Mouse (Mus musculus) heart, postnatal 0 days (tissue): ENCODE measurements around the gene Yipf2. TPM values are rescaled to one million over a fixed set of nuclear protein-coding genes. Genes with fewer than 3 reads are reported as not detected.

ENCODE experiments used
- ATAC-seq: fragments of 200-750 bp; cut with Nextera tagmentation; 2 replicates; pipeline ENCODE4 v1.8.0; 2017; ENCODE audit warnings: low read depth, moderate number of reproducible peaks, moderate library complexity; ENCODE audit not compliant: insufficient read depth
- DNase-seq: peaks from one replicate; pipeline ENCODE4 v3.0.0-alpha.2; 2016; ENCODE audit warnings: low spot score
- H3K27ac ChIP-seq: fragments of 300-500 bp; sonication (generic); 2 replicates; pipeline ENCODE4 v1.5.1; 2014; ENCODE audit warnings: low read depth, mild to moderate bottlenecking
- H3K27me3 ChIP-seq: fragments of 300-500 bp; sonication (generic); 2 replicates; pipeline ENCODE4 v1.6.1; 2014; ENCODE audit warnings: low read length, mixed read lengths; ENCODE audit not compliant: control insufficient read depth, insufficient read depth
- H3K36me3 ChIP-seq: fragments of 300-500 bp; sonication (generic); replicated peaks from 2 replicates; pipeline ENCODE4 v1.6.1; 2014; ENCODE audit warnings: low read length, mixed read lengths; ENCODE audit not compliant: control insufficient read depth, insufficient read depth
- H3K4me1 ChIP-seq: fragments of 300-500 bp; sonication (generic); 2 replicates; pipeline ENCODE4 v1.6.1; 2014; ENCODE audit warnings: antibody characterized with exemption; ENCODE audit not compliant: control insufficient read depth, insufficient read depth
- H3K4me2 ChIP-seq: fragments of 300-500 bp; sonication (generic); 2 replicates; pipeline ENCODE4 v1.6.1; 2014; ENCODE audit warnings: low read depth, mild to moderate bottlenecking, low read length, moderate library complexity
- H3K4me3 ChIP-seq: fragments of 300-500 bp; sonication (generic); 2 replicates; pipeline ENCODE4 v1.5.1; 2014; ENCODE audit warnings: low read depth, low read length
- H3K9ac ChIP-seq: fragments of 300-500 bp; sonication (generic); replicated peaks from 2 replicates; pipeline ENCODE4 v1.6.1; 2014; ENCODE audit warnings: low read depth, low read length, mixed read lengths
- H3K9me3 ChIP-seq: fragments of 300-500 bp; sonication (generic); replicated peaks from 2 replicates; pipeline ENCODE4 v1.6.1; 2016; ENCODE audit warnings: low read length; ENCODE audit not compliant: control insufficient read depth
- CTCF ChIP-seq: IDR thresholded peaks from 2 replicates; pipeline ENCODE4 v1.5.1; 2016; ENCODE audit warnings: antibody characterized with exemption, control low read depth, low read depth
- EP300 ChIP-seq: IDR thresholded peaks from 2 replicates; pipeline ENCODE4 v1.6.1; 2016; ENCODE audit warnings: antibody characterized with exemption, low read depth
- WGBS: fragments of 180-500 bp; shearing (Covaris S2); extraction: QIAGEN DNeasy Blood & Tissue Kit; methylation state at CpG from one replicate; pipeline ENCODE4 v1.1.7; 2014; 5-methylcytosine and 5-hydroxymethylcytosine counted together
- polyA plus RNA-seq: library from polyadenylated mRNA; unstranded; fragments of >200 nt; fragmentation: Nextera tagmentation; extraction: Ambion mirVana; gene quantifications from 2 replicates; pipeline ENCODE4 v1.2.1, GENCODE M21; 2015
- total RNA-seq: library from RNA; depleted of rRNA; stranded (reverse); fragments of >200 nt; gene quantifications from 2 replicates; pipeline ENCODE4 v1.2.3, GENCODE M21; 2014; ENCODE audit warnings: low replicate concordance

The Yipf2 gene
- total and polyA plus RNA-seq, 2 experiments from 2014 or later = 9.1 to 17.6 TPM

- H3K4me2 ChIP-seq = peak overlapping the region; percentile 70
- H3K27me3 ChIP-seq = no peaks in the 10 kb centered on the region
- ATAC-seq (peak; percentile 82), DNase-seq (peak; percentile 87)
- H3K9ac ChIP-seq = peak overlapping the region; percentile 87
- peak overlapping the region; percentile 93 for H3K27ac ChIP-seq
- H3K36me3 ChIP-seq = no peaks in the 10 kb centered on the region
- whole genome bisulfite sequencing = 1% methylated on average over 57 of the region's 57 CpGs
- H3K4me3 ChIP-seq = peak overlapping the region; percentile 74
- no peak for TF ChIP-seq EP300
- TF ChIP-seq CTCF = no peak
- H3K9me3 ChIP-seq = no peaks in the 10 kb centered on the region
- peaks cover 14% of the 10 kb centered on the region for H3K4me1 ChIP-seq
These were observed 23.7 kb upstream of the Yipf2 start for GRCm38 (mm10) chr9:21616232-21616781.

- TF ChIP-seq CTCF (no peak), EP300 (no peak)
- Histone ChIP-seq H3K4me1 (peaks cover 14% of the 10 kb centered on the region), H3K27ac (peak within 1 kb of the TSS; percentile 93), H3K9me3 (no peaks in the 10 kb centered on the region), H3K4me2 (peak within 1 kb of the TSS; percentile 70), H3K9ac (peak within 1 kb of the TSS; percentile 87), H3K4me3 (peak within 1 kb of the TSS; percentile 74), H3K36me3 (no peaks in the 10 kb centered on the region), H3K27me3 (no peaks in the 10 kb centered on the region)
- ATAC-seq (peak; percentile 97), DNase-seq (peak; percentile 98)
- WGBS = under 1% methylated on average over 43 of the region's 45 CpGs
These were observed 23.1 kb upstream of the Yipf2 start, which contains the start of gene Smarca4 for GRCm38 (mm10) chr9:21615617-21616231. Smarca4 (plus strand) TSS chr9:21616169.

GRCm38 (mm10) chr9:21614864-21615616 lies 22.4 kb upstream of the Yipf2 start:
- Histone ChIP-seq H3K27ac (peak overlapping the region; percentile 92), H3K4me2 (peak overlapping the region; percentile 62), H3K4me3 (peak overlapping the region; percentile 74), H3K27me3 (no peaks in the 10 kb centered on the region), H3K36me3 (no peaks in the 10 kb centered on the region), H3K9ac (peak overlapping the region; percentile 55), H3K4me1 (peaks cover 14% of the 10 kb centered on the region), H3K9me3 (no peaks in the 10 kb centered on the region)
- DNase-seq = no peak
- TF ChIP-seq CTCF (no peak), EP300 (no peak)
- no peak for ATAC-seq
- 76% methylated on average over 15 of the region's 15 CpGs for WGBS

- DNase-seq = no peak
- Histone ChIP-seq H3K27me3 (no peaks in the 10 kb centered on the region), H3K36me3 (no peaks in the 10 kb centered on the region), H3K9me3 (no peaks in the 10 kb centered on the region), H3K4me3 (no peak overlapping the region), H3K27ac (no peak overlapping the region), H3K4me2 (no peak overlapping the region), H3K4me1 (no peaks in the 10 kb centered on the region), H3K9ac (no peak overlapping the region)
- 72% methylated on average over 1 of the region's 1 CpGs for WGBS
- no peak for ATAC-seq
- TF ChIP-seq EP300 = no peak
- no peak for TF ChIP-seq CTCF
These were observed 17.2 kb upstream of the Yipf2 start for GRCm38 (mm10) chr9:21609861-21610260.

GRCm38 (mm10) chr9:21606648-21607047 lies 14.0 kb upstream of the Yipf2 start:
- no peak overlapping the region for H3K9ac ChIP-seq
- H3K36me3 ChIP-seq = no peaks in the 10 kb centered on the region
- DNase-seq = no peak
- no peak overlapping the region for H3K27ac ChIP-seq
- H3K27me3 ChIP-seq = no peaks in the 10 kb centered on the region
- H3K4me2 ChIP-seq = no peak overlapping the region
- no peak for ATAC-seq
- TF ChIP-seq CTCF = no peak
- TF ChIP-seq EP300 = no peak
- no peaks in the 10 kb centered on the region for H3K9me3 ChIP-seq
- no peak overlapping the region for H3K4me3 ChIP-seq
- H3K4me1 ChIP-seq = no peaks in the 10 kb centered on the region
- WGBS = 59% methylated on average over 1 of the region's 1 CpGs
